Mouse (Mus musculus) brown adipose tissue, adult 24 weeks (tissue): Measurements from ENCODE around the gene Arf1. TPM values are rescaled to one million over a fixed set of nuclear protein-coding genes. Genes with fewer than 3 reads are reported as not detected.

Experiments used
- polyA plus RNA-seq: library from polyadenylated mRNA; stranded (reverse); fragments of >200 nt; gene quantifications from 2 replicates; pipeline ENCODE4 v1.2.4, GENCODE M21; 2012; ENCODE audit not compliant: missing spikeins, insufficient read depth, insufficient read length

Arf1 gene
- polyA plus RNA-seq, 1 experiment = 211 TPM

Other genes starting within 250 kb of the Arf1 start
- gene Obscn, start 91.9 kb downstream of the Arf1 start, polyA plus RNA-seq = 2.4 and 7.2 TPM in 2 replicates
- gene Iba57, start 64.5 kb downstream of the Arf1 start, polyA plus RNA-seq = 9.8 and 10.4 TPM in 2 replicates
- gene Gjc2, start 45.1 kb downstream of the Arf1 start, polyA plus RNA-seq = not detected in 2 replicates
- gene Guk1, start 36.1 kb downstream of the Arf1 start, polyA plus RNA-seq = 89.3 and 122 TPM in 2 replicates
- gene Mrpl55, start 25.8 kb downstream of the Arf1 start, polyA plus RNA-seq = 118 and 139 TPM in 2 replicates
- 5.6 and 11.0 TPM in 2 replicates for gene 2310033P09Rik, start 19.9 kb downstream of the Arf1 start, polyA plus RNA-seq
- not detected in 2 replicates for gene Wnt3a, start 62.5 kb upstream of the Arf1 start, polyA plus RNA-seq
- 0.33 and 0.40 TPM in 2 replicates for gene Wnt9a, start 78.7 kb upstream of the Arf1 start, polyA plus RNA-seq
- gene Prss38, start 147.4 kb upstream of the Arf1 start, polyA plus RNA-seq = not detected in 2 replicates
- gene Jmjd4, start 221.8 kb upstream of the Arf1 start, polyA plus RNA-seq = 2.7 and 3.1 TPM in 2 replicates
- 21.4 and 22.5 TPM in 2 replicates for gene Snap47, start 222.9 kb upstream of the Arf1 start, polyA plus RNA-seq
- 2.5 and 3.3 TPM in 2 replicates for gene Zfp867, start 244.2 kb upstream of the Arf1 start, polyA plus RNA-seq